Mouse (Mus musculus): Measurements from ENCODE around the gene Raver2. TPM values are rescaled to one million over a fixed set of nuclear protein-coding genes. Genes with fewer than 3 reads are reported as not detected.

Gene Raver2
- total and polyA plus RNA-seq, 3 experiments = 0.04 TPM; not detected in 2

- no peak for DNase-seq (ENCODE audit: extremely low read depth)
- H3K27ac ChIP-seq (ENCODE audit: insufficient read depth, low read depth) = no peak overlapping the region
- H3K4me1 ChIP-seq (ENCODE audit: control insufficient read depth in 1 of 2, insufficient read depth in 2 of 2) = peaks cover 0 to 32% of the 10 kb centered on the region in 2 experiments; a peak in 2 of 4 replicates
- H3K79me2 ChIP-seq (replicated peaks; ENCODE audit: control insufficient read depth, extremely low read depth, insufficient read depth, poor library complexity, severe bottlenecking) = no peaks in the 10 kb centered on the region
- dilution Hi-C loops (cut with MboI; ENCODE audit: extremely low pct_ligation_motif_present, extremely low pct_unique_long_range_greater_than_20kb, low sequenced_read_pairs) (no loop called here), in situ Hi-C loops (cut with MboI; ENCODE audit: low pct_ligation_motif_present, low pct_unique_long_range_greater_than_20kb, low sequenced_read_pairs) (no loop called here)
- H3K4me2 ChIP-seq (ENCODE audit: insufficient read depth, low read depth, poor library complexity, severe bottlenecking) = no peak overlapping the region
- TF ChIP-seq NELFE (IDR thresholded peaks at IDR 0.05; ENCODE audit: low read depth, low read length) (no peak), ELF1 (IDR thresholded peaks at IDR 0.05; ENCODE audit: low read depth, low read length) (no peak), MXI1 (IDR thresholded peaks at IDR 0.05; ENCODE audit: low read depth, low read length) (no peak), JUN (IDR thresholded peaks at IDR 0.05; ENCODE audit: insufficient read depth, low read depth, low read length) (no peak), ZMIZ1 (IDR thresholded peaks at IDR 0.05; ENCODE audit: low read depth, low read length) (no peak), GABPA (IDR thresholded peaks at IDR 0.05; ENCODE audit: insufficient replicate concordance, low read depth, low read length) (no peak), CHD2 (IDR thresholded peaks at IDR 0.05; ENCODE audit: low read length) (no peak), E2F4 (IDR thresholded peaks at IDR 0.05; ENCODE audit: insufficient replicate concordance, low read depth, low read length) (no peak), PAX5 (IDR thresholded peaks at IDR 0.05; ENCODE audit: low read length) (no peak), UBTF (IDR thresholded peaks at IDR 0.05; ENCODE audit: low read depth, low read length) (no peak), TCF12 (IDR thresholded peaks at IDR 0.05; ENCODE audit: low read depth, low read length) (no peak), NRF1 (IDR thresholded peaks at IDR 0.05; ENCODE audit: low read depth, low read length) (no peak), ETS1 (conservative IDR thresholded peaks at IDR 0.05; ENCODE audit: low read depth, low read length) (no peak), RAD21 (IDR thresholded peaks at IDR 0.05; ENCODE audit: low read depth, low read length) (no peak), POLR2A (IDR thresholded peaks at IDR 0.05; ENCODE audit: low read depth, low read length) (no peak), SIN3A (IDR thresholded peaks at IDR 0.05; ENCODE audit: low read length) (no peak), BHLHE40 (IDR thresholded peaks at IDR 0.05; ENCODE audit: low read depth, low read length) (no peak), ZNF384 (IDR thresholded peaks at IDR 0.05; ENCODE audit: low read depth, low read length) (no peak)
- H3K9me3 ChIP-seq (replicated peaks; ENCODE audit: low read length) = no peaks in the 10 kb centered on the region
- H3K9ac ChIP-seq (ENCODE audit: insufficient read depth, low read depth) = no peak overlapping the region
- H3K27me3 ChIP-seq (replicated peaks) = no peaks in the 10 kb centered on the region
- H3K36me3 ChIP-seq (replicated peaks in 1 of 2; ENCODE audit: control insufficient read depth in 1 of 2, insufficient read depth in 1 of 2, low read length in 1 of 2) = peaks cover 39 to 87% of the 10 kb centered on the region in 2 experiments
- no peak overlapping the region for H3K4me3 ChIP-seq (replicated peaks in 1 of 3; ENCODE audit: low read depth in 2 of 3, low read length in 2 of 3, poor library complexity in 1 of 3)
Observed at GRCm38 (mm10) chr4:101185216-101185615, 116.4 kb downstream of the Raver2 start.

- TF ChIP-seq CHD2 (IDR thresholded peaks at IDR 0.05; ENCODE audit: low read length) (no peak), JUN (IDR thresholded peaks at IDR 0.05; ENCODE audit: insufficient read depth, low read depth, low read length) (no peak), RAD21 (IDR thresholded peaks at IDR 0.05; ENCODE audit: low read depth, low read length) (no peak), ZNF384 (IDR thresholded peaks at IDR 0.05; ENCODE audit: low read depth, low read length) (no peak)
- Histone ChIP-seq H3K9me3 (replicated peaks; ENCODE audit: low read length) (no peaks in the 10 kb centered on the region), H3K9ac (ENCODE audit: insufficient read depth, low read depth) (no peak overlapping the region), H3K27me3 (replicated peaks) (no peaks in the 10 kb centered on the region), H3K4me2 (ENCODE audit: insufficient read depth, low read depth, poor library complexity, severe bottlenecking) (no peak overlapping the region), H3K4me3 (replicated peaks in 1 of 3; ENCODE audit: low read depth in 2 of 3, low read length in 2 of 3, poor library complexity in 1 of 3) (no peak overlapping the region), H3K27ac (ENCODE audit: insufficient read depth, low read depth) (no peak overlapping the region), H3K36me3 (replicated peaks in 1 of 2; ENCODE audit: control insufficient read depth in 1 of 2, insufficient read depth in 1 of 2, low read length in 1 of 2) (peaks cover 40 to 87% of the 10 kb centered on the region in 2 experiments), H3K4me1 (ENCODE audit: control insufficient read depth in 1 of 2, insufficient read depth in 2 of 2) (peaks cover 0 to 32% of the 10 kb centered on the region in 2 experiments; a peak in 2 of 4 replicates), H3K79me2 (replicated peaks; ENCODE audit: control insufficient read depth, extremely low read depth, insufficient read depth, poor library complexity, severe bottlenecking) (no peaks in the 10 kb centered on the region)
- in situ Hi-C loops (cut with MboI; ENCODE audit: low pct_ligation_motif_present, low pct_unique_long_range_greater_than_20kb, low sequenced_read_pairs) (no loop called here), dilution Hi-C loops (cut with MboI; ENCODE audit: extremely low pct_ligation_motif_present, extremely low pct_unique_long_range_greater_than_20kb, low sequenced_read_pairs) (no loop called here)
- no peak for DNase-seq (ENCODE audit: extremely low read depth)
Observed at GRCm38 (mm10) chr4:101186591-101186990, 117.8 kb downstream of the Raver2 start.
